Comparison of ENCODE assay signal across 11 mouse cellular contexts in genomic region chr6:60994114-60994513, GRCm38 (mm10).
DNase-seq lines count a peak whose midpoint lies in the region; ATAC-seq and TF ChIP-seq lines count a peak whose summit lies in the region.
"Had no signal": no experiment of that assay in that cellular context is flagged by ENCODE, and none has a peak within 500 bp of the region (broad histone marks: within the 10 kb centered on the region; RNA-seq: fewer than 3 reads in every experiment).

No protein-coding gene starts in this region.

- H3K27ac ChIP-seq in heart, embryonic 11.5 days (ENCODE audit: low read depth, low read length): no peak overlapping the region
- peak overlapping the region; percentile 71; the same call in 1 of the 2 replicates for H3K27ac ChIP-seq in ES-E14 (ENCODE audit: insufficient read depth, low read depth, low read length, poor library complexity, severe bottlenecking)
- peak overlapping the region; percentile 56; the same call in 1 of the 2 replicates for H3K27ac ChIP-seq in kidney, adult 2 months (ENCODE audit: insufficient read depth, low read depth, low read length)
- H3K27ac ChIP-seq in midbrain, embryonic 14.5 days (replicated peaks; ENCODE audit: low read depth, low read length): no peak overlapping the region
- H3K27ac ChIP-seq in liver, embryonic 11.5 days (ENCODE audit: low read depth, low read length): no peak overlapping the region

- DNase-seq in heart, adult 8-10 months (ENCODE audit: low spot score): no peak
- DNase-seq in ES-E14 (ENCODE audit: low read depth, low spot score): no peak
- DNase-seq in kidney, adult 2 months: peak; percentile 70
- no peak for DNase-seq in midbrain, embryonic 14.5 days
- no peak for DNase-seq in liver, embryonic 11.5 days (ENCODE audit: low spot score)
- no peak for DNase-seq in adrenal gland, adult 2 months
- no peak for DNase-seq in right cerebral cortex, postnatal 10 days (ENCODE audit: low spot score in 2 of 2)
- DNase-seq: embryo, embryonic 11 days had no signal

- H3K9me3 ChIP-seq in heart, embryonic 11.5 days (replicated peaks; ENCODE audit: control insufficient read depth, low read length): no peaks in the 10 kb centered on the region
- H3K9me3 ChIP-seq in ES-E14 (ENCODE audit: control insufficient read depth, insufficient read depth, low read depth, low read length): no peaks in the 10 kb centered on the region
- no peaks in the 10 kb centered on the region for H3K9me3 ChIP-seq in midbrain, embryonic 14.5 days (ENCODE audit: control insufficient read depth, low read length)
- no peaks in the 10 kb centered on the region for H3K9me3 ChIP-seq in liver, embryonic 11.5 days (ENCODE audit: control insufficient read depth, low read length)
- H3K9me3 ChIP-seq: megakaryocyte, embryonic 14.5 days had no signal

- WGBS in heart, embryonic 11.5 days (ENCODE audit: insufficient replicate concordance): 16% methylated on average over 6 of the region's 6 CpGs
- WGBS in kidney, adult 2 months: 25% methylated on average over 6 of the region's 6 CpGs
- WGBS in midbrain, embryonic 14.5 days: 12% methylated on average over 6 of the region's 6 CpGs
- WGBS in liver, embryonic 11.5 days: 27% methylated on average over 6 of the region's 6 CpGs

- no peak overlapping the region for H3K9ac ChIP-seq in heart, embryonic 11.5 days (ENCODE audit: low read depth, low read length)
- no peak overlapping the region for H3K9ac ChIP-seq in ES-E14 (ENCODE audit: insufficient read depth, low read depth, low read length, poor library complexity, severe bottlenecking)
- H3K9ac ChIP-seq in midbrain, embryonic 14.5 days (replicated peaks; ENCODE audit: low read length): no peak overlapping the region
- no peak overlapping the region for H3K9ac ChIP-seq in liver, embryonic 11.5 days (ENCODE audit: low read depth, low read length)

- H3K4me1 ChIP-seq in heart, embryonic 11.5 days (ENCODE audit: control insufficient read depth, insufficient read depth, low read length): no peaks in the 10 kb centered on the region
- peaks cover 8 to 15% of the 10 kb centered on the region in 2 experiments; a peak in 2 of 4 replicates for H3K4me1 ChIP-seq in ES-E14 (ENCODE audit: control insufficient read depth in 2 of 2, insufficient read depth in 2 of 2, low read length in 2 of 2, poor library complexity in 1 of 2)
- H3K4me1 ChIP-seq in kidney, adult 2 months (ENCODE audit: control insufficient read depth, insufficient read depth, low read length): no peaks in the 10 kb centered on the region
- peaks cover 15% of the 10 kb centered on the region for H3K4me1 ChIP-seq in midbrain, embryonic 14.5 days (ENCODE audit: control insufficient read depth, insufficient read depth, low read length)
- H3K4me1 ChIP-seq in liver, embryonic 11.5 days (replicated peaks; ENCODE audit: control insufficient read depth, insufficient read depth, low read length): no peaks in the 10 kb centered on the region

- H3K36me3 ChIP-seq in heart, embryonic 11.5 days (ENCODE audit: control insufficient read depth, insufficient read depth, low read length): no peaks in the 10 kb centered on the region
- H3K36me3 ChIP-seq in ES-E14 (ENCODE audit: control insufficient read depth, insufficient read depth, low read length, poor library complexity, severe bottlenecking): no peaks in the 10 kb centered on the region
- H3K36me3 ChIP-seq in kidney, adult 2 months (ENCODE audit: control insufficient read depth, insufficient read depth, low read length): no peaks in the 10 kb centered on the region
- H3K36me3 ChIP-seq in midbrain, embryonic 14.5 days (ENCODE audit: control insufficient read depth, insufficient read depth, low read length): no peaks in the 10 kb centered on the region
- no peaks in the 10 kb centered on the region for H3K36me3 ChIP-seq in liver, embryonic 11.5 days (ENCODE audit: control insufficient read depth, insufficient read depth, low read length)

- ATAC-seq in heart, embryonic 11.5 days (replicated peaks; ENCODE audit: insufficient number of reproducible peaks, low FRiP score, low TSS enrichment): no peak
- ATAC-seq in midbrain, embryonic 14.5 days (ENCODE audit: low FRiP score, low TSS enrichment): no peak
- no peak for ATAC-seq in liver, embryonic 11.5 days (replicated peaks; ENCODE audit: low FRiP score)
- ATAC-seq: activated CD4-positive, CD25-positive, alpha-beta regulatory T cell, adult 4 months had no signal

- H3K4me3 ChIP-seq in heart, embryonic 11.5 days (ENCODE audit: low read depth, low read length): 0 out of 2 replicates have a peak overlapping the region, but pooled peaks have one; percentile 12
- peak overlapping the region; percentile 10 to 37; a peak in 3 of 4 replicates for H3K4me3 ChIP-seq in ES-E14 (ENCODE audit: insufficient read depth in 1 of 2, low read depth in 1 of 2, low read length in 2 of 2, poor library complexity in 1 of 2, severe bottlenecking in 1 of 2)
- H3K4me3 ChIP-seq in kidney, adult 2 months (ENCODE audit: insufficient read depth, low read depth, low read length): no peak overlapping the region
- H3K4me3 ChIP-seq in midbrain, embryonic 14.5 days (replicated peaks; ENCODE audit: low read depth, low read length): no peak overlapping the region
- H3K4me3 ChIP-seq in liver, embryonic 11.5 days (ENCODE audit: low read depth, low read length): no peak overlapping the region
- H3K4me3 ChIP-seq: megakaryocyte, embryonic 14.5 days had no signal

- no peak for TF ChIP-seq POLR2A in kidney, adult 2 months (IDR thresholded peaks at IDR 0.05; ENCODE audit: low read depth, low read length)

- in situ Hi-C loops in ES-E14 (cut with MboI; ENCODE audit: low sequenced_read_pairs in 2 of 2, unreplicated experiment in 2 of 2): loop anchor here in 1 of 2 experiments (25.0 kb wide), 1 partner anchor 293 kb away; no protein-coding TSS in a partner anchor

- no peaks in the 10 kb centered on the region for H3K27me3 ChIP-seq in heart, embryonic 11.5 days (ENCODE audit: control insufficient read depth, insufficient read depth, low read length)
- no peaks in the 10 kb centered on the region for H3K27me3 ChIP-seq in kidney, adult 2 months (replicated peaks; ENCODE audit: control insufficient read depth, insufficient read depth, low read length)
- no peaks in the 10 kb centered on the region for H3K27me3 ChIP-seq in midbrain, embryonic 14.5 days (ENCODE audit: control insufficient read depth, insufficient read depth, low read length)
- no peaks in the 10 kb centered on the region for H3K27me3 ChIP-seq in liver, embryonic 11.5 days (replicated peaks; ENCODE audit: control insufficient read depth, insufficient read depth, low read length)
- H3K27me3 ChIP-seq: megakaryocyte, embryonic 14.5 days had no signal

- peak overlapping the region; percentile 38 for H3K4me2 ChIP-seq in heart, embryonic 11.5 days
- peak overlapping the region; percentile 22 for H3K4me2 ChIP-seq in midbrain, embryonic 14.5 days (ENCODE audit: low read length)
- H3K4me2 ChIP-seq in liver, embryonic 11.5 days: no peak overlapping the region

- no peak for TF ChIP-seq CTCF in kidney, adult 2 months (conservative IDR thresholded peaks at IDR 0.05; ENCODE audit: insufficient read depth, insufficient read length, low read depth, low read length)

TF ChIP-seq in ES-E14, 5 proteins besides CTCF, POLR2A, EP300 and RAD21:
- TF ChIP-seq ZC3H11A (IDR thresholded peaks at IDR 0.05; ENCODE audit: borderline replicate concordance, low read depth, low read length) (no peak), CHD2 (IDR thresholded peaks at IDR 0.05; ENCODE audit: low read depth, low read length) (no peak)

Comparison
In these comparisons a context has a peak if more than half of its experiments do, and no peak if none do; other contexts are left out.
1. H3K27ac ChIP-seq: peak in ES-E14 (single experiment) and kidney, adult 2 months (single experiment); none in heart, embryonic 11.5 days (single experiment), midbrain, embryonic 14.5 days (single experiment) and liver, embryonic 11.5 days (single experiment).
2. H3K4me3 ChIP-seq: peak in heart, embryonic 11.5 days (single experiment) and ES-E14 (2 of 2); none in kidney, adult 2 months (single experiment), midbrain, embryonic 14.5 days (single experiment) and liver, embryonic 11.5 days (single experiment).